Mouse (Mus musculus): ENCODE measurements around the gene Cfap73. TPM values are rescaled to one million over a fixed set of nuclear protein-coding genes. Genes with fewer than 3 reads are reported as not detected.

Cfap73 gene
- polyA plus RNA-seq, 1 experiment from 2014 or later, result 0.51 TPM

DNA sequence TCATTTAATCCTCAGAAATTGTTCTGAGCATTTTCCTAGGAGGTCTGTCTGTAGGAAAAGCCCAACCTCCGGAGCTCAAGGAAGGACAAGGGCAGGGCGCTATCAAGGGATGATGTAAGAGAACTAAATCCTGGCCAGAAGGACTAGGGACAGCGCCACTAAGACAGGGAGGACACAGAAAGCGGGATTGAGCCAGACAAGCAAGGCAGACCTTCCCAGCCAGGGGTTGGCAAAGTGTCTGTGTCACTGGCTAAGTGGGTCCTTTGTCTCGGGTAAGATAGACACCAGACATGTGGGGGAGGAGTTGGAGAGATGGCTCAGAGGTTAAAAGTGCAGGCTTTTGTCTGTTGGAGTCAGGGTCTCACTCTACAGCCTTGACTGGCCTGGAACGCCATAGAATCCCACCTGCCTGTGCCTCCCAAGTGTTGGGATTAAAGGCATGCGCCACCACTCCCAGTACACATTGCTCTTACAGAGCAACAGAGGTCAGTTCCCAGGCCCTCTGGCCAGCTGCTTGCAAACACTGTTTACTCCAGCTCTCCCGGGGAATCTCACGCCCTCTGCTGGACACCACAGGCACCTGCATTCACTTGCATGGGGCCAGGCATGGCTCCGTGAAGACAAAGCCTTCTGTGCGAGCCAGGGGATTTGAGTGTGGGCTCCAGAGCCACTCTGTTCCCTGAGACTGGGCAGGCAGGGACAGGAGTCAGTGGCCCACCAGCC is 32.9 kb downstream of the Cfap73 start:
- no peak for ATAC-seq
- Histone ChIP-seq H3K36me3 (ENCODE audit: control insufficient read depth, insufficient read depth, low read length) (no peaks in the 10 kb centered on the region), H3K4me1 (ENCODE audit: control insufficient read depth, insufficient read depth, low read depth, low read length) (peaks cover 5% of the 10 kb centered on the region; the same call in 1 of the 2 replicates), H3K4me2 (ENCODE audit: low read length) (no peak overlapping the region), H3K27ac (ENCODE audit: low read depth, low read length) (no peak overlapping the region; the same call in 1 of the 2 replicates), H3K4me3 (ENCODE audit: low read length) (no peak overlapping the region), H3K27me3 (replicated peaks; ENCODE audit: control insufficient read depth, insufficient read depth, low read length) (no peaks in the 10 kb centered on the region), H3K9me3 (ENCODE audit: control insufficient read depth, low read length) (no peaks in the 10 kb centered on the region), H3K9ac (ENCODE audit: low read depth, low read length) (no peak overlapping the region)
- WGBS, result 56% methylated on average over 11 of the region's 11 CpGs

GRCm38 (mm10) chr5:120599625-120600024 is 34.4 kb downstream of the Cfap73 start:
- H3K36me3 ChIP-seq (ENCODE audit: control insufficient read depth, insufficient read depth, low read length), result no peaks in the 10 kb centered on the region
- WGBS, result 93% methylated on average over 6 of the region's 6 CpGs
- H3K4me3 ChIP-seq (ENCODE audit: low read length), result no peak overlapping the region
- no peak overlapping the region for H3K27ac ChIP-seq (ENCODE audit: low read depth, low read length)
- H3K4me2 ChIP-seq (ENCODE audit: low read length), result no peak overlapping the region
- H3K4me1 ChIP-seq (ENCODE audit: control insufficient read depth, insufficient read depth, low read depth, low read length), result no peaks in the 10 kb centered on the region
- H3K27me3 ChIP-seq (replicated peaks; ENCODE audit: control insufficient read depth, insufficient read depth, low read length), result no peaks in the 10 kb centered on the region
- no peaks in the 10 kb centered on the region for H3K9me3 ChIP-seq (ENCODE audit: control insufficient read depth, low read length)
- ATAC-seq, result no peak
- H3K9ac ChIP-seq (ENCODE audit: low read depth, low read length), result no peak overlapping the region

DNA sequence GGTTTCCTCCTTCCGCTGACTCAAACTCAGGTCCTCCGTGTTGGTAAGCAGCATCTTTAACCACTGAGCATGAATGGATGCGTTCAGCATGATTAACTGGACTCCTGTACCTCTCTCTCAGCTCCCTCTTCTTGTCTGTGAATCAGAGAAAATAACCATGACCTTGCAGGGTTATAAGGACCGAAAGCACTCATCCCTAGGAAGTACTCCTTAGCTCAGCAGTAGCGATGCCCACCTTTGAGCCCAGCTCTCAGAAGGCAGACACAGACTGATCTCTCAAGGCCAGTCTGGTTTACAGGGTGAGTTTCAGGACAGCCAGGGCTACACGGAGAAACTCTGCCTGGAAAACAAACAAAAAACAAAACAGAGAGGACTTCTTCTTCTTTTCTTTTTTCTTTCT is 39.5 kb downstream of the Cfap73 start:
- Histone ChIP-seq H3K27me3 (replicated peaks; ENCODE audit: control insufficient read depth, insufficient read depth, low read length) (no peaks in the 10 kb centered on the region), H3K4me2 (ENCODE audit: low read length) (no peak overlapping the region), H3K4me1 (ENCODE audit: control insufficient read depth, insufficient read depth, low read depth, low read length) (no peaks in the 10 kb centered on the region), H3K27ac (ENCODE audit: low read depth, low read length) (no peak overlapping the region), H3K36me3 (ENCODE audit: control insufficient read depth, insufficient read depth, low read length) (no peaks in the 10 kb centered on the region), H3K9me3 (ENCODE audit: control insufficient read depth, low read length) (no peaks in the 10 kb centered on the region), H3K9ac (ENCODE audit: low read depth, low read length) (no peak overlapping the region), H3K4me3 (ENCODE audit: low read length) (no peak overlapping the region)
- WGBS, result 87% methylated on average over 6 of the region's 6 CpGs
- no peak for ATAC-seq

- Histone ChIP-seq H3K9ac (ENCODE audit: low read depth, low read length) (no peak overlapping the region), H3K27me3 (replicated peaks; ENCODE audit: control insufficient read depth, insufficient read depth, low read length) (no peaks in the 10 kb centered on the region), H3K9me3 (ENCODE audit: control insufficient read depth, low read length) (no peaks in the 10 kb centered on the region), H3K27ac (ENCODE audit: low read depth, low read length) (no peak overlapping the region), H3K4me3 (ENCODE audit: low read length) (no peak overlapping the region), H3K4me1 (ENCODE audit: control insufficient read depth, insufficient read depth, low read depth, low read length) (peaks cover 13% of the 10 kb centered on the region), H3K36me3 (ENCODE audit: control insufficient read depth, insufficient read depth, low read length) (no peaks in the 10 kb centered on the region), H3K4me2 (ENCODE audit: low read length) (no peak overlapping the region)
- WGBS, result 70% methylated on average over 7 of the region's 7 CpGs
- ATAC-seq, result no peak
Measured at GRCm38 (mm10) chr5:120592141-120592540, 41.9 kb downstream of the Cfap73 start.

DNA sequence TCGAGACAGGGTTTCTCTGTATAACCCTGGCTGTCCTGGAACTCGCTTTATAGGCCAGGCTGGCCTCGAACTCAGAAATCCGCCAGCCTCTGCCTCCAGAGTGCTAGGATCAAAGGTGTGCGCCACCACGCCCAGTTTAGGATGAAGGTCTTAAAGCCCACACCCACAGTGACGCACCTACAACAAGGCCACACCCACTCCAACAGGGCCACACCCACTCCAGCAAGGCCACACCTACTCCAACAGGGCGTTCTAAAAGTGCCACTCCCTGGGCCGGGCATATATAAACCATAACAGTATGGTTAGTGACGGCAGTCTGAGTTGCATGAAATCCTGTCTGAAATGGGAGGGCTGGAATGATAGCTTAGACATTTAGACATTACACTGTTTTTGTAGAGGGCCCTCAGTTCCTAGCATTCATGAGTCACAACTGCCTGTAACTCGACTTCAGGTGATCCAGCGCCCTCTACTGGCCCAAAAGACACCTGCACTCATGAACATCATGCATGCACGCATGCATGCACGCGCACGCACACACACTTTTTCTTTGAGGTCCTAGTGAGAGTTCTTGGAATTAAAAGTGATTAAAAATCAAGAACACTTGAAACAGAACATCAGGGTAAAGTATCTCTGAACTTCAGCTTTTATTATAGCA is 43.6 kb downstream of the Cfap73 start:
- no peak overlapping the region for H3K4me2 ChIP-seq (ENCODE audit: low read length)
- no peaks in the 10 kb centered on the region for H3K27me3 ChIP-seq (replicated peaks; ENCODE audit: control insufficient read depth, insufficient read depth, low read length)
- H3K4me1 ChIP-seq (ENCODE audit: control insufficient read depth, insufficient read depth, low read depth, low read length), result peaks cover 19% of the 10 kb centered on the region
- H3K27ac ChIP-seq (ENCODE audit: low read depth, low read length), result no peak overlapping the region
- no peak overlapping the region for H3K4me3 ChIP-seq (ENCODE audit: low read length)
- no peak for ATAC-seq
- WGBS, result 79% methylated on average over 16 of the region's 16 CpGs
- H3K9me3 ChIP-seq (ENCODE audit: control insufficient read depth, low read length), result no peaks in the 10 kb centered on the region
- no peak overlapping the region for H3K9ac ChIP-seq (ENCODE audit: low read depth, low read length)
- H3K36me3 ChIP-seq (ENCODE audit: control insufficient read depth, insufficient read depth, low read length), result no peaks in the 10 kb centered on the region

- Histone ChIP-seq H3K4me2 (ENCODE audit: low read length) (peak within 1 kb of the TSS; percentile 99), H3K4me3 (ENCODE audit: low read length) (peak within 1 kb of the TSS; percentile 54), H3K9me3 (ENCODE audit: control insufficient read depth, low read length) (no peaks in the 10 kb centered on the region), H3K27ac (ENCODE audit: low read depth, low read length) (peak within 1 kb of the TSS; percentile 63), H3K27me3 (replicated peaks; ENCODE audit: control insufficient read depth, insufficient read depth, low read length) (no peaks in the 10 kb centered on the region), H3K9ac (ENCODE audit: low read depth, low read length) (peak within 1 kb of the TSS; percentile 71), H3K36me3 (ENCODE audit: control insufficient read depth, insufficient read depth, low read length) (no peaks in the 10 kb centered on the region), H3K4me1 (ENCODE audit: control insufficient read depth, insufficient read depth, low read depth, low read length) (peaks cover 19% of the 10 kb centered on the region)
- ATAC-seq, result peak; percentile 99
- WGBS, result under 1% methylated on average over 35 of the region's 35 CpGs
Measured at GRCm38 (mm10) chr5:120588569-120589094, 45.4 kb downstream of the Cfap73 start, which contains the start of the genes Tpcn1 and Iqcd. Gene Tpcn1, minus strand, starts transcription at chr5:120588673. Gene Iqcd, plus strand, starts transcription at chr5:120589016.

DNA sequence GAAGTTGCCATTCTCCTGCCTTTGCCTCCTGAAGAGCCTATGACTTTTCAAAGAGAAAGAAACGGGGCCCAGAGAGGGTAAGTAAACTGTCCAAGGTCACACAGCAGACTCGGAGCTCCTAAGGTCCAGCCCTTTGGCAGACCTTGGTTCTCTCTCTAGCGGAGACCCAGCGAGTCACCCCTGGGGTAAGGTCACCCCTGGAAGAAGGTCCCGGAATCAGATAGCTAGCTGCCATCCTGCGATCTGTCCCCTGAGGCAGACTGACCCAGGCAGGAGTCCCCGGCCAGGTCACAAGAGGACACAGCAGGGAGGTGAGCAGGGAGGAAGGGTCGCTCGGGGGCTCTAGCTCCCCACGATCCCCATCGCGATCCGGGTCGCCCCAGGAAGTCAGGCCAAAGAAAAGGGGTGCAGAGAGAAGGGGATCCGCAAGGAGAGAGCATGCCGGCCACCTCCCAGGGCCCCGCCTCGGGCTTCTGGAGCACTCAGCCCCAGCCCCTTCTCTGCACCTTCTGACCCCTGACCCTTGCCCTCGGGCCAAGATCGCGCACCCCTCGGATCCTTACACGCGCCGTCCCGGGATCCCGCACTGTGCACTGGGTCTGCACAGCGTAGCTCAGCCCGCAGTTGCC is 46.0 kb downstream of the Cfap73 start:
- H3K9ac ChIP-seq (ENCODE audit: low read depth, low read length), result peak overlapping the region; percentile 71
- peaks cover 19% of the 10 kb centered on the region for H3K4me1 ChIP-seq (ENCODE audit: control insufficient read depth, insufficient read depth, low read depth, low read length)
- H3K4me3 ChIP-seq (ENCODE audit: low read length), result peak overlapping the region; percentile 54
- no peak for ATAC-seq
- no peaks in the 10 kb centered on the region for H3K36me3 ChIP-seq (ENCODE audit: control insufficient read depth, insufficient read depth, low read length)
- 2% methylated on average over 29 of the region's 29 CpGs for WGBS
- peak overlapping the region; percentile 63 for H3K27ac ChIP-seq (ENCODE audit: low read depth, low read length)
- no peaks in the 10 kb centered on the region for H3K27me3 ChIP-seq (replicated peaks; ENCODE audit: control insufficient read depth, insufficient read depth, low read length)
- peak overlapping the region; percentile 99 for H3K4me2 ChIP-seq (ENCODE audit: low read length)
- no peaks in the 10 kb centered on the region for H3K9me3 ChIP-seq (ENCODE audit: control insufficient read depth, low read length)

DNA sequence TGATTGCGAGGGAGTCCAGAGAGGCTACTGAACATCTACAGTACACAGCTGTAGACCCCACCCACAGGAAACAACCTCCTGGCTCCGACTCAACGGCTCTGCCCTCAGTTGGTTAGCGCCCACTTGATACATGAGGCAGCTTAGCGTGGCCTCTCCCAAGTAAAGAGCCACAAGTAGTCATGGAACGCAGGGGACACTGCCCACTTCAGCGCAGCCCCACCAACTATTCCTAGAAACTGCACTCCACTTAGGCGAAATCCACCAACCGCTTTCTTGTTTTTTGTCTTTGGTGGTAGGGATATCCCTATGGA is 46.5 kb downstream of the Cfap73 start:
- Histone ChIP-seq H3K4me3 (ENCODE audit: low read length) (peak overlapping the region; percentile 54), H3K9me3 (ENCODE audit: control insufficient read depth, low read length) (no peaks in the 10 kb centered on the region), H3K27me3 (replicated peaks; ENCODE audit: control insufficient read depth, insufficient read depth, low read length) (no peaks in the 10 kb centered on the region), H3K27ac (ENCODE audit: low read depth, low read length) (peak overlapping the region; percentile 54), H3K4me2 (ENCODE audit: low read length) (peak overlapping the region; percentile 99), H3K4me1 (ENCODE audit: control insufficient read depth, insufficient read depth, low read depth, low read length) (peaks cover 19% of the 10 kb centered on the region), H3K9ac (ENCODE audit: low read depth, low read length) (peak overlapping the region; percentile 71), H3K36me3 (ENCODE audit: control insufficient read depth, insufficient read depth, low read length) (no peaks in the 10 kb centered on the region)
- 34% methylated on average over 9 of the region's 9 CpGs for WGBS
- ATAC-seq, result no peak

Data from hindbrain, embryonic 16.5 days (tissue).